Mouse (Mus musculus): ENCODE data around the gene Rasgef1b.

Gene Rasgef1b

DNA sequence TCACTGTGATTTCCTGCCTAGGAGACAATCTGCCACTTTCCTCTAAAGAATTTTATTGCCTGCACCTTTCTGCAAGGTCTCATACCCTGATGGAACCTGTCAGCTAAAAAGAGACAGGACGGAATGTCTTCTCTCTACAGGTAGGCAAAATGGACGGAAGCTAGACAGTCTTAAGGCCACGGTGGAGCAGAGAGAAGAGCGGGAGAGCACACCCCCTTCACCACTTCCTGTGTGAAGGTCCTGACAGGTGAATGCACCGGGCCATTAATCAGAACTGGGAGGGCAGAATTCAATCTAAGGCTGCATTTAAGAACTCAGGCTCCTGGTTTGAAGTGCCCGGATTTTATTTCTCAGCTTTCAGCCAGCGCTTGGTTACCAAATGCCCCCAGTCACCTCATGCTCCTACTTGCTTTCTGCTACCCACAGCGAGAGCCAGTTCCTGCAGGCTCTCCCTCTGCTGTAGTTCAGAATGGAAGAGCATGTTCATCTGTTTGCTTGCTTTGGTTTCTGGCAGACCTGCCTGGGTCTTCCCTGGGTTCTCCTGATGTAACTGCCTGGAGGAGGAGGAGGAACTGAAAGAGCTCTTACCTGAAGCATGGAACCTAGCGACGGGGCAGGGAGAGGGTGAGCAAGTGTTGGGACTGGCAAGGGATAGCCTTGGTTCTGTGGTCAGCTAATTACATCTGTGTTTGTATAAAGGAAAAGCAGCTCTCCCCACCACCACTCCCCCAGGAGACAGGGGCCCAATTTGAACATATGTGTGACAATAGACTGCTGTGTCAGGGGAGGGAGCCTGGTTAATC, 233.3 kb downstream of the Rasgef1b start:
- peak; percentile 22 for DNase-seq (ENCODE audit: low spot score)

DNA sequence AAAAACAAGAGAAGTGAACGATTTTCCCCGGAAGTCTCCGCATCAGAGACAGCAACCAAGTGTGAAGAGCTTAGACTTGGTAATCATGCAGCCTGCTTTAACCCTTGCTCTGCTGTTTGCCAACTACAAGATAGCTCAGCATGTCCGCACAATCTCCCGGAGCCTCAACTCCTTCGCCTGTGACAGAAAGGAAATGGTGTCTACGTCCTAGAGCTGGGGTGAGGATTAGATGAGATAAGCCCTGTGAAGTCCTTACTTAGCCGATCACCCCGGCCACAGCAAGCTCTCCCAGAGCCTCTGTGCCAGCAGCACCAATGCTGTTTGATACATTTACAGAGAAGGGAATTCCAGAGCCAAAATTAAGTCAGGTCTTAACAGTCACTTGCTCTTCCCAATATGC, 235.0 kb downstream of the Rasgef1b start:
- DNase-seq (ENCODE audit: low spot score), result no peak

DNA sequence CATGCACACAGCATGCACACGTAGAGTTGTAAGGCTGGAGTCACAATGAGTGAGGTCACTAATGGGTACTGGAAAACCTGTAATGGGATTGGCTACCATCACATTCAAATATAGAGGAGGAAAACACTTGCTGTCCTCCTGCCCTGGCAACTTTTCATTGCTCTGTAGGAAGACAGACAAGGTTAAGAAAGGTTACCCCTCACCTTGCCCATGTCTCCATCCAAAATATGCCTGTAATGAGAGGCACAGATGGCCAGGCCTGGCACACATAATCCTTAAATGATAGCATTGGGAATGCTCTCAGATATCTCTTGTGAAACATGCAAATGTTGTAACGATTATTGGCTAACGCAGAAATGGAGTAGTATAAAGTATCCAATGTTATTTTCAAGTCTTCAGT, 235.8 kb downstream of the Rasgef1b start:
- DNase-seq (ENCODE audit: low spot score), result no peak

DNA sequence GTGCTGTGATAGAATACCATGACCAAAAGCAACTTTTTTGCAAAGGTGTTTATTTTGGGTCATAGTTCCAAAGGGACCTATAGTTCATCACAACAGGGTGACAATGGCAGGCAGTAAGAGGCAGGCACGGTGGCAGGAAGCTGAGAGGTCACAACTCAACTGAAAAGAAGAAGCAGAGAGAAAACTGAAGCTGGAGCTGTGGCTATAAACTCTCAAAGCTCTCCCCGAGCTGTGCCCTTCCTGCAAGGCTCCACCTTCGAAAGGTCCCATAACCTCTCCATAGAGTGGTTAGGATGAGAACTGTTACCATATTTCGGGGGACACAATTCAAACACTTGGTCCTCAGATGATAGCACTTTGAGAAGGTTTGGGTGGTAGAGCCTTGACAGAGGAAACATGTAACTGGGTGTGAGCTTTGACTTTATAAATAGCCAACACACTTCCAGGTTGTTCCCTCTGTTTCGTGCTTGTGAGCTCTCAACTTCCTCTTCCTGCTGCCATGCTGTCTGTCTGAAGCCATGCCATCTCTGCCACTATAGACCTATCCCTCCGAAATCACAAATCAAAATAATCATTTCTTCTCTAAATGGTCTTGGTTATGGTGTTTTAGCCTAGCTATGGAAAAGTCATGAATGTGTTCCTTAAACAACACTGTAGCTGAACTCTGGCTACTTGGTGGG, 240.2 kb downstream of the Rasgef1b start:
- DNase-seq (ENCODE audit: low spot score), result no peak

DNA sequence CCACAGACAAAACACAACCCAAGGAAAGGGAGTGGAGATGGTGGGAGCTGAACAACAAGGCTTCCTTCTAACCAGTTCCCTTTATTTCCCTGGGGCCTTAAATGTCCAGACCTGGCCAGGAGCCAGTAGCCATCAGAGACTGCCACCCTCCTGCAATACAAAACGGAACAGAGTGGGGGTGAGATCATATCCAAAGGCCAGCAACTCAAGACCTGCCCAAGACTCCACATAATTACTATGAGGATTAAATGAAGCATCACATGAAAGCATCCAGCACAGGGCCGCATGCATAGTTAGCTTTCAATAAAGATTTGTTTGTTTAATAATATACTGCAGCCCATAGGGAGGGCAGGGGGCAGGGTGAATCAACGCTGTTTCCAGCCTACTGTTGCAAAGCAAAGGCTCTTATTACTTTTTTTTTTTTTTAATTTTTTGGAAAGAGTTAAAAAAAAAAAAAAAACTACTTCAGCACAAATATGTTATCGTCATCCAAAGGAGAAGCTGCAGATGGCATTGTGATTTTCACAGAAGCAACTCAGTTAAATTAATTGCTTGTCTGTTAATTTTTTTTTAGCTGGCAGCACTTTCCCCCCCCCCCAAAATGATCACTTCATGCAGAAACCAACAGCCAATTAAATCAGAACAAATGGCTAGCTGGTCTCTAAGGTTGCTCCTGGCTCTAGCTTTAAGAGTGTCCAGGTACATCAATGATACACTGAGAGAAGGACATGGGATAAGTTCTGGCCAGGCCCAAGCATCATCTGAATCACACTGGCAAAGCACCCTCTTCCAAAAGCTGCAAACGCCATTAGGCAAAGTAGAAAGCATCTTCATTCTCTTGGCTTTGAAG, 241.6 kb downstream of the Rasgef1b start:
- no peak for DNase-seq (ENCODE audit: low spot score)

DNA sequence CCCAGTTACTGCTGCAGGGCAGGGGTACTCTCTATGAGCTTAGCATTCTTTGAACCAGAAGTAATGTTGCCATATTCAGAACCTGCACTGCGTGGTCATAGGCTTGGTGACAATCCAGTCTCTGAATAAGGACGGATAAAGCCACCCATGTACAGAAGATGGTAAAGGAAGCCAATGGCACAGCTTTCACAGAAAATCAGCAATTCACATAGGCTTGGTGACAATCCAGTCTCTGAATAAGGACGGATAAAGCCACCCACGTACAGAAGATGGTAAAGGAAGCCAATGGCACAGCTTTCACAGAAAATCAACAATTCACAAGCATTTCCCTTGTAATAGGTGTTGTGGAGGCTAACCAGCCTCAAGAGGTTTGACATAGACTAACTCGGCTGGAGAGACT, 245.7 kb downstream of the Rasgef1b start:
- no peak for DNase-seq (ENCODE audit: low spot score)

DNA sequence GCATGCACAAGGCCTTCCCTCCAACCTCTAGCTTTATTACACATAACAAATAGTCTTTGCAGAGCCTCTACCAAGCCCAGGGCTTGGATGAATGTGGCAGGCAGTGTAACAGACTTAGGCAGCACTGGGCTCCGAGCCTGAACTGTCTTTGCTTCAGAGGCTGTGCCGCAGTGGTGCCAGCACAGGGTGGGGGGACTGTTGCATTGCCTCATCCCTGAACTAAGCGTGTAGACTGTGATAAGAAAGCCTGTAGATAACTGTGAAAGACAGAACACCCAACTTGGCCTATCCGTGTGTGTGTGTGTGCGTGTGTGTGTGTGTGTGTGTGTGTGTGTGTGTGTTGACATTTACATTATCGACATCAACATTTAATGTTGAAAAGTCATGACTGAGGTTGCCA, 246.3 kb downstream of the Rasgef1b start:
- no peak for DNase-seq (ENCODE audit: low spot score)

DNA sequence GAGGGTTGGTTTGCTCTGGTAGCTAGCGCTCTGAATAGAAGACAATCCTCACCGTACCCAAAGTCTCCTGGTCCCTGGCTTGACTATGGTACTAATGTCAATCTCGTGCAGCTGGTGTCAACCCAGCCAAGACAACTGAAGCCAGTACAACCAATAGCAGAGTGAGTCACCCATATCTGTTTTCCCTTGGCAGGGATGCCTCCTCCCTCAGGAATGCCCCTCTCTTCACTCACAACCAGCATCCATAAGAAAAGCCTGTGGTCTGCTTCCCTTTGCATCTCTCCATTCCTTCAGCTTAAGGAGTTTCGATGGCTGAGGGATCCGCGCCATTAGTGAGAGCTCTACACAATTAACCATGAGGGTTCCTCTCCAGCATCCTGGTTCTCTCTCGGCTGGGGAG, 246.8 kb downstream of the Rasgef1b start:
- DNase-seq (ENCODE audit: low spot score), result no peak

DNA sequence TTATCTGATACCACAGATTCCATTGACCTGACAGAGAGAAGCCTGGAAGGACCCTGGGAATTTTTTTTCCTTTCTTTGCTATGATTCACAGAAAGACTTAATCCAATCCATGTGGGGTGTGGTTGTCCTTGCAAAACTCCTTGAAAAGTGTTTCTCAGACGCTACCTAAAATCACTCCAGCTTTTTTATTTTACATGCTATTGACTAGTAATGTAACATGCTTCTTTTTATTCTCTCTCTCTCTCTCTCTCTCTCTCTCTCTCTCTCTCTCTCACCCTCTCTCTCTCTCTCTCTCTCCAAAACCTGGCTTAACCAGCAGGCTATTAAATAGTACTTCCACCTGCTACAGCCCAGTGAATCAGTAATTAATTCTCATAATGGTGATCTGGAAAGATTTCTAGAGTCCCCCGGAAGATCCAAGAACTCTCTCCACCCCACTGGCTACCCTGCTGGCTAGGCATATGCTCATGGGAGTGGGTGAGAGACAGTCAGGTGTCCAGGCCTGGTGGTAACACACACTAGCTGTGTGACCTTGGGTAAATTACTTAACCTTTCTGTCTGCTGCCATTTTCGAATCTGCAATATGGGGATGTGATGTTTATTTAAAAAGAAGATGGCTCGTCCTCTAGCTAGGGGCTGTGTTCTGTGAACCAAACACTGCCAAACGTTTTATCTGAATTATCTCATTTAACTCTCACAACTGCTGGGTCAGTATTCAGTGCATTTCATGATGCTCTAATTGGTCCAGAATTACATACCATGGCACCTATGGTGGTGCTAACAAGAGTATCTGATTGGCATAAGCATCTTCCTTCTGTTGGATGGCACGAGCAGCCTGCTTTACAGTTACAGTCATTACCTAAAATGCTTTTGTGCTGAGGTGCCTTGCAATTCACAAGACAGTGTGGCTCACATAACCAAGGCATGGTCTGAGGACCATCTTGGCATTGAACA, 248.5 kb downstream of the Rasgef1b start:
- DNase-seq (ENCODE audit: low spot score), result no peak

DNA sequence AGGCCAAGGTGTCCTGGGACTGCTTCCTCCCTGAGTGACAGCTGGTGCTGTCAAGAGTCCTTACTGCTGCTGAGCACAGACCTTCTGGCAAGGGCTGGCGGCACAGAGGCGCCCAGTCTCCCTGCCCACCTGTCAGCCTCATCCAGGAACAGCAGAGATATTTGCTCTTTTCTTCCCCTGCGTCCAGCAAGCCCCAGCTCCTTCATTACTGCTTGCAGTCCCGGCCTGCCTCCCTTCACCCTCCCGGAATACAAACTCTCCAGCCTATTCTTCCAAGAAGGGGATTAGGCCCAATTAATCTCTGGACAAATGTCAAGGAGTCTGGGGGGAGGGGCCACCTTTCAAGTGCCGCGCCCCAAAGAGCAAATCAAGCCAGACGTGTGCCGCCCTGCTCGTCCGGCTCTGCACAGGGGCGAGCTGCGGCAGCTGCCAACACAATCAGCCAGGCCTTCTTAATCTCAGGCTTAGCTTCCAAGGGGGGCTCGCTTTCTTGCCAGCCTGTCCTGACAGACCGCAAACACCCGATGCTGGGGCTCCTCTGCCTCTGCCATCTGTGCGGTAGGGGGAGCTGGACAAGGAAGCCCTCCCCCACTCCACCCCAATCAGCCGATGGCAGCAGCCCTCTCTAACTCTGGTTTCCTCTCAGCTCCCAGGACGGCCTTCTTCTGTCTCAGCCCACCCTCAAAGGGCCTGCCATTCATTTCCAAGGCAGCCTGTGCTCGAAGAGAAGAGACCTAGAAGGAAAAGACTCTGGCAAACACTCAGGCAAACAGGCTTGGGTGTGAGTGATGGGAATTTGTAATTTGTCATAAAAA, 249.4 kb downstream of the Rasgef1b start:
- DNase-seq (ENCODE audit: low spot score), result no peak

DNA sequence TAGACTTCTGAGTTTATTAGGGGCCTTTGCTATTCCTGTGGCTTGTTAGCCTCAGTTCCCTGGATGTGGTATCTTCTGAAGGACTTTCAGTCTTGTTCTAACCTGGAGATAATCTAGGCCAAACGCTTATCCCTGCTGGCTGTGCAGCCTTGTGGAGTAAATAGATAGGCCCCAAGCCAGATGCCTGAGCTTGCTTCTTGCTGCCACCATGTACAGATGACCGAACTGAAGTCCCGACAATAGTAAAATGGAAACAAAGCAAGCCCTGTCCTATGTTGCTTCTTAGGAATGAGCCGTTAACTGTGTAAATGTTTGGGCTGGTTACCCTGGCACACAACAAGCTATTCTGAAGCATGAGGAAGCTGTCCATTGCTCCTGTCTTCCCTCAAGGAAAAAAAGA, 250.1 kb downstream of the Rasgef1b start:
- no peak for DNase-seq (ENCODE audit: low spot score)

DNA sequence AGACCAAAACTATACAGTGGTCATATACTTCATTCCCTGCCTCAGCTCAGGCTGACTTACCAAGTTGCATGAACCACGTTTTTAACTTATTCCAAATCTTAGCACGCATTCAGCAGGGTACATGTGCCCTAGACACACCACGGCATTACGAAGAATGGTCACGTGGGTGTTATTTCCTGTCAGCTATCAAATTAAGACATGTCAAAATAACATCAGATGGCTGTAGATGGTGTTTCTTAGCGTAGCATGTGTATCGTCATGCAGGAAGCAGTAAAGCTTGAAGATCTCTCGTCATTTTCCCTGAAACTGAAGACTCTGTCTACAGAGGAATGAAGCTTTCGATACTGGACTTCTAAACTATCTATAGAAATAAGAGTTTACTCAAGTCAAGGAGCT, 251.4 kb downstream of the Rasgef1b start:
- DNase-seq (ENCODE audit: low spot score), result no peak

DNA sequence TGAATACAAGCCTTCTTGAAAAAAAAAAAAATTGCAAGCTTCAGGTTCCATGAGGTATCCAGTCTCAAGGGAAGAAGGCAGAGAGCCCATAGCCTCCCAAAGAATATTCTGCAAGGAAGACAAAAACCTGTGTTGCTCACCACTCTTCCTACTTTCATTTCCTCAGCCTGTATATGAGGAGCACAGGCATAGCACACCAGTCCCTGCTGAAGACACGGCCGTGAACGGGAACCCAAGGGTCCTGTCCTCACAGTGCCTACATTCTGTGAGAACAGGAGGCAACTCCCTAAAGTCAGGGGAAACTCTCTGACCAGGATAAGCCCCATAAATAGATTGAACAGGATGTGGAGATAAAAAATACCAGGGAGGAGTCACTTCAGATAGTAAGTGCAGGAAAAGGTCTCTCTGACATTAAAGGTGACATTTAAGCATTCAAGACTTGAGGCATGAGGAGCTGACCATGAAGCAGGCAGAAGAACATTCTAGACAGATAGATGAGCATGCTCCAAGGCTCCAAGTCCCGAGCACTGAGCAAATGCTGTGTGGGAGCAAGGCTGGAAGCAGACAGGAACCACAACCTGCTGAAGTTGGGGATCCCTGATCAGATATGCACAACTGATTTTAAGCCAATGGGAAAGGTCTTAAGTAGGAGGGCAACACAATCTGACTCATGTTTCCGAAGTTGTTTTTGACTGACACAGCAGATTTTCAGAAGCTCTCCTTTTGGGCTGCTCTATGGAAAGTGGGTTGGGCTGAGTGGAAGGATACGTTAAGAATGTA, 252.0 kb downstream of the Rasgef1b start:
- DNase-seq (ENCODE audit: low spot score), result no peak

DNA sequence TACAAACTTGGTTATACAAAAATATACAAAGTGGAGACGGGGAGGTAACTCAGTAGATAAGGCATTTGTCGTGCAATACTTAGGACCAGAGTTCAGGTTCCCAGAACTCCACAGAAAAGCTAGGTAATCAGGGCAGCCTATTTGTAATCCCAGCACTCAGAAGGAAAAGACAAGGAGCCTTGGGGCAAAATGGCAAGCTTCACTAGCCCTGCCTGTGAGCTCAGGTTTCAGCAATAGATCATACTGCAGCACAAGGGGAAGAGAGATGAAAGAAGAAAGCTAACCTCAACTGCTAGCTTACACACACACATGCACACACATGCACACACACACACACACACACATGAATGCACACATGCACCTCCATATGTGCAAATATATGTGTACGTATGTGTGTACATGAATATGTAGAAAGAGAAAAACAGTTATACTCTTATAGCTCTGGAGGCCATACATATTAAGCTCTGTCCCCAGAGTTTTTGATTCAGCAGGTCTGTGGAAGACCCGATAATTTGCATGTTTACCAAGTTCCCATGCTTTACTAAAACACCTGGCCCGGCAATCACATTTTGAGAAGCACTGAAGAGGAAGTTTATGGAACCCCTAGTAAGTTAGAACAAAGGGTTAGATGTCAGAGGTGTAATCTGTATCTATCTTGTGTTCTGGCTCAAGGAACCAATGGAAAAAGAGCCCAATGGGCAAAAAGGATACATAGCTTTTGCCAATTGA, 256.1 kb downstream of the Rasgef1b start:
- no peak for DNase-seq (ENCODE audit: low spot score)

DNA sequence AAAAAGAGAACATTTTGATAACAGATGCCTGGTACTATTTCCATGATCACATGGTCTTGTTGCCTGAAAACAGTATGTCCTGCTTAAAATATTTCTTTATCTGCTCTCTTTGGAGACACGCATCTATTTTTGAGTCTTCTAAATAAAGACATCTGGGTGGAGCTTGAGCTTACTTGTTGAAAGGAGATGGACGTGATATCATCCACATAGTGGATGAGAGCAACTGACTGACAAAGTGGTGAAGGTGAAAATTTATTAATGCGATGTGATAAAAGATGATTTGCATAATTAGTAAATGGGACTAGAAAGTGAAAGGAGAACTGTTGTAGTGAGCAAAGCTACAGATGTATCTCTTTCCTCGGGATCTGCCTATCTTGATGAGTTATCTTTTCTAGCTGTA, 257.1 kb downstream of the Rasgef1b start:
- no peak for DNase-seq (ENCODE audit: low spot score)

DNA sequence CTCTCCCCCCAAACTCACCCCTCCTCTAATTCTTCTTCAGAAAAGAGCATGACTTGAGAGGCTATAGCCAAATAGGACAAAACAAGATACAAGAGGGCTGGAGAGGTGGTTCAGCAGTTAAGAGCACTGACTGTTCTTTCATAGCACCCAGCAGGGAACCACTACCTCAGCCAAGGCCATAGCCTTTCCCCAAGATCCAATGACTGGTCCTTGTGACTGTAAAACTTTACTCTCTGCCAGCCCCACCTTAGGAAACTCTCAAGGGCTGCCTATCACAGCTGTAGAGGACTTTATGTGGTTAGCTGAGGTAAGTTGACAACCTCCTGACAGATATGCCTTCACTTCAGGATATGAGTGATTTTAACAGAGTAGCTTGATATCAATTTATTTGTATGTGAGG, 258.3 kb downstream of the Rasgef1b start:
- no peak for DNase-seq (ENCODE audit: low spot score)

DNA sequence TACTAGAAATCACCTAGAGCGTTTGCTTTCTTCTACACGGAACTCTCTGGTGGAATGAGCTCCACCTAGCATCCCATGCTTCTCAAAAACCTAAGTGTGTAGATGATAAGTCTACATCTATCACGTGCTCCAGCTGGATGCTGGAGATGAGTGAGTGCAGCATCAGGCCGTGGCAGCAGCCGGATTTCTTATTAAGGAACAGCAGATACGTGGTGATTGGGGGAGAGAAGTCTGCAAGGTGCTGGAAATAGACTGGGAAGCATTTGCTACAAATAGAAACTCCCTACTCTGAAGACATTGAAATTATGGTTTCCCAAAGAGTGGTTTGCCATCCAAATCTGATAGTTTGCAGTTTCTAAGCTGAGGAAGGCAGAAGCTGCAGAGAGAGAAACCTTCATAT, 269.9 kb downstream of the Rasgef1b start:
- DNase-seq (ENCODE audit: low spot score), result no peak

DNA sequence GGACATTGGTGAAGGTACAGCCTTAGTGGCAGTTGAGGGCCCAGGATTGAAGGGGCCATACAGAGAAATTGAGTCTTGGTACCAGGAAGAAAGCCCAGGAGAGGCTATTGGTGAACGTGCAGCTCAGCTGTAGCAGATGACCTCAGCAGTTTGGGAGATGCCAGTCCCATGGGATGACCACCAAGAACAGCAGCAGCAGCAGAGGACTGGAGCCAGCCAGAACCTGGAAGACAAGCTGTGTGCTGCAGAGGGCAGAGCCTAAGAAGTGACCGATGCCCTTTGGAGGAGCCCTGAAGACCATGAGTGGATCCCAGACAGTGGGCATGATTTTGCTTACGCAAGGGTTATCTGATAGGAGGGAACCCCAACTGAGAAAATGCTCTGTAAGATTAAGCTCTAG, 271.6 kb downstream of the Rasgef1b start:
- DNase-seq (ENCODE audit: low spot score), result no peak

DNA sequence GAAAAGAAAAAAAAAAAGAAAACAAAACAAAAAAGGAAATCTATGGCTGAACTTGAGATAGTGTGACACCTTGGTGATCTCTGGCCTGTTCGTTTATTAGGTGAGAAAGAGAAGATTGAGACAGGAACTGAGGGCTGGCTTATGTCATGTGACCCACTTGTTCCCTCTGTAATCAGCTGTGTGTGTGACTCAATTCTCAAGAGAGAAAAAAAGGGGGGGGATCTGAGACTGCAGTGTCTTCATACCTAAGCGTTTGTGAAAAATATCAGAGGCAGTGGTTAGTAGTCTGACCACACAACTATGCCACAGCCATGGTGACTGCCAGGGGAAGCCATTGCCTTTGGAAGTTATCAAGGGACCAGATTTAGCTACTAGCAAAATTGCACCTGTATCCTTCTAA, 276.9 kb downstream of the Rasgef1b start:
- DNase-seq (ENCODE audit: low spot score), result no peak
